Mouse (Mus musculus) MEL (cell line): Measurements from ENCODE around the gene Ctcf. TPM values are rescaled to one million over a fixed set of nuclear protein-coding genes. Genes with fewer than 3 reads are reported as not detected.
A peak's percentile ranks its signal among the peaks of the same experiment; 100 is the strongest.

Experiments used
- DNase-seq: peaks from one replicate; pipeline ENCODE4 v3.0.0; 2011; ENCODE audit warnings: low read depth, low spot score
- H3K27ac ChIP-seq: 2 replicates; pipeline ENCODE4 v1.5.1; 2012; ENCODE audit warnings: low read depth, mild to moderate bottlenecking, control low read depth, low read length, moderate library complexity; ENCODE audit not compliant: control insufficient read depth
- H3K27me3 ChIP-seq, 2 experiments: fragments of 150-350 bp in 1 of 2; sonication (generic) in 1 of 2; 2 replicates each; pipeline ENCODE4 v1.6.1; 2012; ENCODE audit warnings: low read length in 2 of 2, mild to moderate bottlenecking in 2 of 2, improper control_type of control experiment in 1 of 2, moderate library complexity in 1 of 2; ENCODE audit not compliant: insufficient read depth in 2 of 2, control insufficient read depth in 1 of 2
- H3K36me3 ChIP-seq, 2 experiments: 2 replicates each; pipeline ENCODE4 v1.6.1; 2012 to 2014; ENCODE audit warnings: low read length in 2 of 2, improper control_type of control experiment in 1 of 2, inconsistent platforms in 1 of 2, mild to moderate bottlenecking in 1 of 2; ENCODE audit not compliant: insufficient read depth in 2 of 2, control insufficient read depth in 1 of 2
- H3K4me1 ChIP-seq, 2 experiments: fragments of 150-350 bp in 1 of 2; sonication (generic) in 1 of 2; 2 replicates each; pipeline ENCODE4 v1.6.1; 2012; ENCODE audit warnings: low read length in 2 of 2, improper control_type of control experiment in 1 of 2, mild to moderate bottlenecking in 1 of 2; ENCODE audit not compliant: insufficient read depth in 2 of 2, control insufficient read depth in 1 of 2
- H3K4me3 ChIP-seq, 2 experiments: fragments of 150-350 bp in 1 of 2; sonication (generic) in 1 of 2; 2 replicates each; pipeline ENCODE4 v1.5.1; 2012; ENCODE audit warnings: low read depth in 2 of 2, low read length in 2 of 2, mild to moderate bottlenecking in 2 of 2, moderate library complexity in 2 of 2, control low read depth in 1 of 2, improper control_type of control experiment in 1 of 2; ENCODE audit not compliant: control insufficient read depth in 1 of 2, insufficient read depth in 1 of 2
- H3K79me2 ChIP-seq: 2 replicates; pipeline ENCODE4 v1.6.1; 2012; ENCODE audit warnings: mild to moderate bottlenecking, low read length, moderate library complexity; ENCODE audit not compliant: control insufficient read depth, poor library complexity, insufficient read depth
- H3K9ac ChIP-seq: 2 replicates; pipeline ENCODE4 v1.6.1; 2012; ENCODE audit warnings: low read depth, mild to moderate bottlenecking, control low read depth, low read length, moderate library complexity; ENCODE audit not compliant: control insufficient read depth, poor library complexity, severe bottlenecking
- H3K9me3 ChIP-seq: fragments of 150-350 bp; sonication (generic); replicated peaks from 2 replicates; pipeline ENCODE4 v1.6.1; 2012; ENCODE audit warnings: mild to moderate bottlenecking, low read length, improper control_type of control experiment, moderate library complexity; ENCODE audit not compliant: insufficient read depth
- ELF1 ChIP-seq: IDR thresholded peaks from 2 replicates; pipeline ENCODE4 v1.6.1; 2014; ENCODE audit warnings: low read depth, mild to moderate bottlenecking, inconsistent platforms, low read length, improper control_type of control experiment, moderate library complexity
- ETS1 ChIP-seq: IDR thresholded peaks from 2 replicates; pipeline ENCODE4 v1.6.1; 2012; ENCODE audit warnings: low read depth, mild to moderate bottlenecking, inconsistent platforms, low read length, improper control_type of control experiment, moderate library complexity
- KAT2A ChIP-seq: conservative IDR thresholded peaks from 2 replicates; pipeline ENCODE4 v1.6.1; 2012; ENCODE audit warnings: low read depth, low read length, improper control_type of control experiment, inconsistent platforms
- MYB ChIP-seq: IDR thresholded peaks from 2 replicates; pipeline ENCODE4 v1.6.1; 2011; ENCODE audit warnings: mild to moderate bottlenecking, low read depth, low read length, improper control_type of control experiment
- MYC ChIP-seq: IDR thresholded peaks from 2 replicates; pipeline ENCODE4 v1.6.1; 2011; ENCODE audit warnings: low read depth, mild to moderate bottlenecking, low read length, improper control_type of control experiment, moderate library complexity
- NELFE ChIP-seq: IDR thresholded peaks from 2 replicates; pipeline ENCODE4 v1.6.1; 2011; ENCODE audit warnings: low read depth, low read length, improper control_type of control experiment
- NRF1 ChIP-seq: IDR thresholded peaks from 2 replicates; pipeline ENCODE4 v1.6.1; 2014; ENCODE audit warnings: low read depth, mild to moderate bottlenecking, inconsistent platforms, low read length, improper control_type of control experiment, moderate library complexity; ENCODE audit not compliant: poor library complexity, insufficient read depth, severe bottlenecking
- POLR2A ChIP-seq, 2 experiments: IDR thresholded peaks; 2 replicates each; pipeline ENCODE4 v1.6.1; 2011 to 2012; ENCODE audit warnings: low read length in 2 of 2, mild to moderate bottlenecking in 2 of 2, control low read depth in 1 of 2, improper control_type of control experiment in 1 of 2, low read depth in 1 of 2, moderate library complexity in 1 of 2; ENCODE audit not compliant: control insufficient read depth in 1 of 2, insufficient read depth in 1 of 2, poor library complexity in 1 of 2
- POLR2AphosphoS2 ChIP-seq: IDR thresholded peaks from 2 replicates; pipeline ENCODE4 v1.6.1; 2011; ENCODE audit warnings: low read length, improper control_type of control experiment
- POLR2AphosphoS5 ChIP-seq: IDR thresholded peaks from 2 replicates; pipeline ENCODE4 v1.6.1; 2012; ENCODE audit warnings: low read depth, borderline replicate concordance, mild to moderate bottlenecking, inconsistent platforms, low read length, moderate library complexity, mixed read lengths
- RCOR1 ChIP-seq: IDR thresholded peaks from 2 replicates; pipeline ENCODE4 v1.6.1; 2012; ENCODE audit warnings: low read depth, mild to moderate bottlenecking, inconsistent platforms, low read length, improper control_type of control experiment
- SMC3 ChIP-seq: IDR thresholded peaks from 2 replicates; pipeline ENCODE4 v1.6.1; 2011; ENCODE audit warnings: low read depth, low read length, improper control_type of control experiment
- TAL1 ChIP-seq: IDR thresholded peaks from 2 replicates; pipeline ENCODE4 v1.6.1; 2012; ENCODE audit warnings: mild to moderate bottlenecking, inconsistent platforms, low read length, moderate library complexity, mixed read lengths
- TBP ChIP-seq: IDR thresholded peaks from 2 replicates; pipeline ENCODE4 v1.8.0; 2011; ENCODE audit warnings: low read depth, low read length, improper control_type of control experiment
- ZMIZ1 ChIP-seq: IDR thresholded peaks from 2 replicates; pipeline ENCODE4 v1.6.1; 2012; ENCODE audit warnings: low read depth, mild to moderate bottlenecking, inconsistent platforms, low read length, improper control_type of control experiment, moderate library complexity
- polyA plus RNA-seq, 2 experiments: library from polyadenylated mRNA; stranded (reverse) in 1 of 2; unstranded in 1 of 2; fragments of >175 nt in 1 of 2; fragments of >200 nt in 1 of 2; gene quantifications; 2 replicates each; pipeline versions ENCODE4 v1.2.1 to v1.2.4; 2012; ENCODE audit warnings: low replicate concordance in 2 of 2, low read depth in 1 of 2; ENCODE audit not compliant: insufficient read length in 2 of 2, insufficient read depth in 1 of 2, missing spikeins in 1 of 2
- total RNA-seq: library from RNA; depleted of rRNA; stranded (reverse); fragments of 300-350 nt; gene quantifications from 2 replicates; pipeline ENCODE4 v1.2.3, GENCODE M21; 2012

Ctcf gene
- total and polyA plus RNA-seq, 3 experiments, result 40.7 to 670 (median 87.1) TPM

DNA sequence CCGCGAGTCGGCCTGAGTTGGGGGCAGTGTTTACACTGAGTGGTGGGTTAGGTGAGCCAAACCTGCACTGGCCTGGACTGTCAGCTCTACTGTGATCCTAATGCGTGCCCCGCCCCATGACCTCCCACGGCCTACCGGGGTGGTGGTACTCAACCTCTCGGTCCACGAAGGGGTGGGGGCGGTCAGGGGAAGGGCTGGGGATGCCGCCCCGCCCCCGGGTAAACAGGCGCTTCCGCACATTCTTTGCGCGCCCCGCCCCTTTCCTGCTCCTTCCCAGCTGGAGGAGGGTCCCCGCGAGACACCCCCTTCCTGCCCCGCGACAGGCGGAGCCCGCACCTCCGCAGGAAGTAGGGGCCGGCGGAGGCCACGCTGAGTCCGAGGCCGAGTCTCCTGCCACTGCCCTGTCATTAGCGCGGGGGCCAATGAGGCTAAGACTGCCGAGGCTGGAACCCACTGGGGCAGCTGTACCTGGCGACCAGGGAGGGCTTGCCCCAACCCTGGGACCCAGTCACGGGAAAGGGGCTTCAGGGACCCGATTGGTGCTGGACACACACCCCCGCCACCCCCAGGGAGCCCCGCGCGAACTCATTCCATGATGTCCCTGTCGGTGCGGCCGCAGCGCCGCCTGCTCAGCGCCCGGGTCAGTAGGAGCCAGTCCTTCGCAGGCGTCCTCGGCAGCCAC is 22.4 kb upstream of the Ctcf start:
- H3K27ac ChIP-seq, result no peak overlapping the region
- H3K9ac ChIP-seq, result no peak overlapping the region
- H3K4me1 ChIP-seq, result peaks cover 12 to 23% of the 10 kb centered on the region in 2 experiments
- H3K27me3 ChIP-seq, result no peaks in the 10 kb centered on the region
- TF ChIP-seq SMC3, result no peak
- no peak for TF ChIP-seq POLR2AphosphoS5
- no peak for TF ChIP-seq MYB
- no peak for TF ChIP-seq ELF1
- no peak for TF ChIP-seq TBP
- TF ChIP-seq NELFE, result no peak
- TF ChIP-seq TAL1, result no peak
- TF ChIP-seq KAT2A, result no peak
- no peak for TF ChIP-seq MYC
- no peak for TF ChIP-seq NRF1
- H3K4me3 ChIP-seq, result no peak overlapping the region
- peaks cover 21 to 30% of the 10 kb centered on the region in 2 experiments for H3K36me3 ChIP-seq
- H3K79me2 ChIP-seq, result peaks cover 35% of the 10 kb centered on the region
- DNase-seq, result no peak
- no peaks in the 10 kb centered on the region for H3K9me3 ChIP-seq

DNA sequence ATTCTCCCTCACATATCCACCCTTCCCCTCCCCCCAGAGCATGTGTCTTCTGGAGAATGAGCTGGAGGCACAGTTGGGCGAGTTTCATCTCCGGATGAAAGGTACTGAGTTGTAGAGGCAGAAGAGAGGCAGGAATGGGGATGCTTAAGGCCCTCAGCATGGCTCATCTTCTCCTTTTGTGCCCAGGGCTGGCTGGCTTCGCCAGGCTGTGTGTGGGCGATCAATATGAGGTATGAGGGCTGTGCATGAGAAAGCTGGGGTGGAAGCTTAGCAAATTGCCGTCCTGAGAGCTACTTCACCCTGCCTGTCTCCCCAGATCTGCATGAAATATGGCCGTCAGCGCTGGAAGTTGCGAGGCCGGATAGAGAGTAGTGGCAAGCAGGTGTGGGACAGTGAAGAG is 20.4 kb upstream of the Ctcf start:
- no peak for DNase-seq
- H3K4me1 ChIP-seq, result peaks cover 4 to 5% of the 10 kb centered on the region in 2 experiments
- no peak overlapping the region for H3K27ac ChIP-seq
- no peaks in the 10 kb centered on the region for H3K27me3 ChIP-seq
- H3K79me2 ChIP-seq, result peaks cover 24% of the 10 kb centered on the region
- no peaks in the 10 kb centered on the region for H3K9me3 ChIP-seq
- H3K36me3 ChIP-seq, result peaks cover 6 to 28% of the 10 kb centered on the region in 2 experiments
- no peak for TF ChIP-seq POLR2AphosphoS2
- TF ChIP-seq POLR2A (IDR thresholded peaks at IDR 0.05; ENCODE audit: control insufficient read depth in 1 of 2, insufficient read depth in 1 of 2, low read depth in 1 of 2, low read length in 2 of 2, poor library complexity in 1 of 2), result 0 out of 4 replicates have a peak, but pooled peaks of 1 of the 2 experiments have one; percentile 5
- TF ChIP-seq MYC, result no peak
- no peak overlapping the region for H3K4me3 ChIP-seq
- H3K9ac ChIP-seq, result no peak overlapping the region

DNA sequence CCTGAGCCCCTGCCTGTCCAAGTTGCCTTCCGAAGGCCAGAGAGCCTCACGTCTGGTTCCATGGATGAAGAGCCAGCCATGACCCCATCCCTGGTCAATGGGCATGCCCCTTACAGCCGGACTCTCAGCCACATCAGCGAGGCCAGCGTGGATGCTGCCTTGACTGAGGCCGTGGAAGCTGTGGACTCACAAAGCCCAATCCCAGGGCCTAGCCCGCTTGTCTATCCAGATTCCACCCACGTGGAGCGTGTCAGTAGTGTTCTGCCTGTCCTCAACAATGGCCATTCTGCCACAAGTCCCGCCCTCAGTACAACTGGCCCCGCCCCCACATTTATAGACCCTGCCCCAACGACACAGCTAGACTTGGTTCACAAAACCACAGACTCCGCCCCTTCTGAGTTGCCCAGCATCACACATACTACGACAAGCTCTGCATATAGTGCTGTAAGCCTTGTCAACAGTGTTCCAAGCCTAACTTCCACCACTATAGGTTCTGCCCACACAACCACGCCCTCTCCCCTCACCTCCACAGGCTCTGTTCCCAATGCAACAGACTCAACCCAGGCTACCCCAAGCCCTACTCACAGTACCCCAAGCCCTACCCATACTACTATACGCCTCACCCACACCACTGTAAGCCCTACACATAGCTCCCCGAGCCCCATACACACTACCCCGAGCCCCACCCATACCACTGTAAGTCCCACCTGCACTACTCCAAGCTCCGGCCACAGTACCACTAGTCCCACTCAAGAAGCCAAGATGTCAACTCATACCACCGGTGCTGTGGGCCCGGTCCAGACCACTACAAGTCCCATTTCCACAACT is 18.7 kb upstream of the Ctcf start:
- H3K27me3 ChIP-seq, result no peaks in the 10 kb centered on the region
- no peaks in the 10 kb centered on the region for H3K4me1 ChIP-seq
- no peak overlapping the region for H3K27ac ChIP-seq
- H3K9me3 ChIP-seq, result no peaks in the 10 kb centered on the region
- peaks cover 7% of the 10 kb centered on the region for H3K79me2 ChIP-seq
- H3K36me3 ChIP-seq, result peaks cover 0 to 21% of the 10 kb centered on the region in 2 experiments; a peak in 2 of 4 replicates
- peak; percentile 52 for DNase-seq
- no peak overlapping the region for H3K4me3 ChIP-seq
- TF ChIP-seq ZMIZ1 (peak; percentile 26; the same call in 1 of the 2 replicates), ETS1 (no peak), RCOR1 (no peak)
- H3K9ac ChIP-seq, result no peak overlapping the region
